Mouse (Mus musculus): ENCODE data around the gene Dbi.

- no peak for TF ChIP-seq CTCF (IDR thresholded peaks at IDR 0.05; ENCODE audit: borderline replicate concordance, control insufficient read depth, extremely low read depth, insufficient read depth, low read length, poor library complexity)
- no peak for TF ChIP-seq POLR2A (IDR thresholded peaks at IDR 0.05; ENCODE audit: control insufficient read depth, extremely low read depth, insufficient read depth, low read length, poor library complexity)
Observed at GRCm38 (mm10) chr1:120101227-120101609, 19.7 kb downstream of the Dbi start.

Data from thymus, adult 2 months (tissue).